Mouse (Mus musculus): ENCODE measurements around the gene Olfr1043. TPM values are rescaled to one million over a fixed set of nuclear protein-coding genes. Genes with fewer than 3 reads are reported as not detected.
"Not testable (repeated sequence)": the region's sequence is repeated elsewhere in the genome, so short reads cannot be mapped to it uniquely, and the experiment has no call there.

Olfr1043 gene
- total RNA-seq (2021): not detected in 2 replicates
- long read RNA-seq: 0 reads

GRCm38 (mm10) chr2:86167422-86167821 is at the start of gene Olfr1043:
Gene Olfr1043 (minus strand): TSS chr2:86167522.
- no peak for DNase-seq

- DNase-seq: no peak
Measured at GRCm38 (mm10) chr2:86202909-86203308, 35.6 kb upstream of the Olfr1043 start, which contains the start of gene Olfr1045. Gene Olfr1045 (minus strand): TSS chr2:86203009.

- no peak for DNase-seq
Measured at GRCm38 (mm10) chr2:86195863-86196262, 28.5 kb upstream of the Olfr1043 start.

GRCm38 (mm10) chr2:86185583-86185982 is 18.3 kb upstream of the Olfr1043 start, which contains the start of gene Olfr52:
Gene Olfr52 (minus strand): TSS chr2:86185683.
- no peak for DNase-seq

GRCm38 (mm10) chr2:86179950-86180349 is 12.6 kb upstream of the Olfr1043 start:
- DNase-seq: no peak

GRCm38 (mm10) chr2:86177720-86178119 is 10.4 kb upstream of the Olfr1043 start, which contains the start of gene Olfr1044:
Gene Olfr1044 (minus strand): TSS chr2:86177820.
- no peak for DNase-seq

- DNase-seq: not testable (repeated sequence)
Measured at GRCm38 (mm10) chr2:86175422-86175821, 8.1 kb upstream of the Olfr1043 start.

- DNase-seq: no peak
Measured at GRCm38 (mm10) chr2:86161738-86162137, 5.6 kb downstream of the Olfr1043 start, which contains the start of gene Olfr1042. Gene Olfr1042 (minus strand): TSS chr2:86161838.

GRCm38 (mm10) chr2:86146632-86147031 is 20.7 kb downstream of the Olfr1043 start, which contains the start of gene Olfr1040:
Gene Olfr1040 (minus strand): TSS chr2:86146732.
- DNase-seq: no peak

- DNase-seq: no peak
Measured at GRCm38 (mm10) chr2:86135828-86136227, 31.5 kb downstream of the Olfr1043 start, which contains the start of gene Olfr1039. Gene Olfr1039 (minus strand): TSS chr2:86135928.

Other genes with a start within 250 kb of the Olfr1043 start
- not detected in 2 replicates for gene Olfr1026, start 246.0 kb downstream of the Olfr1043 start, total RNA-seq (2021)
- gene Olfr1028, start 217.1 kb downstream of the Olfr1043 start, total RNA-seq (2021): not detected in 2 replicates
- not detected in 2 replicates for gene Olfr1029, start 193.6 kb downstream of the Olfr1043 start, total RNA-seq (2021)
- not detected in 2 replicates for gene Olfr1030, start 188.2 kb downstream of the Olfr1043 start, total RNA-seq (2021)
- not detected in 2 replicates for gene Olfr1031, start 177.2 kb downstream of the Olfr1043 start, total RNA-seq (2021)
- not detected in 2 replicates for gene Olfr1032, start 162.0 kb downstream of the Olfr1043 start, total RNA-seq (2021)
- gene Olfr1033, start 146.9 kb downstream of the Olfr1043 start, total RNA-seq (2021): 4.5 and 4.9 TPM in 2 replicates
- gene Olfr1034, start 121.7 kb downstream of the Olfr1043 start, total RNA-seq (2021): 0.29 and 0.33 TPM in 2 replicates
- gene Olfr1036, start 93.5 kb downstream of the Olfr1043 start, total RNA-seq (2021): not detected in 2 replicates
- not detected in 2 replicates for gene Olfr1037, start 80.1 kb downstream of the Olfr1043 start, total RNA-seq (2021)
- not detected in 2 replicates for gene Olfr1039, start 31.6 kb downstream of the Olfr1043 start, total RNA-seq (2021)
- not detected in 2 replicates for gene Olfr1040, start 20.8 kb downstream of the Olfr1043 start, total RNA-seq (2021)
- not detected in 2 replicates for gene Olfr1042, start 5.7 kb downstream of the Olfr1043 start, total RNA-seq (2021)
- not detected in 2 replicates for gene Olfr1044, start 10.3 kb upstream of the Olfr1043 start, total RNA-seq (2021)
- not detected in 2 replicates for gene Olfr52, start 18.2 kb upstream of the Olfr1043 start, total RNA-seq (2021)
- gene Olfr1045, start 35.5 kb upstream of the Olfr1043 start, total RNA-seq (2021): not detected in 2 replicates
- gene Olfr1046, start 51.8 kb upstream of the Olfr1043 start, total RNA-seq (2021): not detected in 2 replicates
- not detected in 2 replicates for gene Olfr1047, start 63.9 kb upstream of the Olfr1043 start, total RNA-seq (2021)
- not detected in 2 replicates for gene Olfr1048, start 72.8 kb upstream of the Olfr1043 start, total RNA-seq (2021)
- not detected in 2 replicates for gene Olfr1049, start 90.8 kb upstream of the Olfr1043 start, total RNA-seq (2021)
- gene Olfr1051, start 111.6 kb upstream of the Olfr1043 start, total RNA-seq (2021): not detected in 2 replicates
- gene Olfr1052, start 124.9 kb upstream of the Olfr1043 start, total RNA-seq (2021): not detected in 2 replicates
- not detected in 2 replicates for gene Olfr1053, start 147.8 kb upstream of the Olfr1043 start, total RNA-seq (2021)
- gene Olfr1054, start 167.9 kb upstream of the Olfr1043 start, total RNA-seq (2021): not detected in 2 replicates
- gene Olfr1055, start 182.8 kb upstream of the Olfr1043 start, total RNA-seq (2021): not detected in 2 replicates
- gene Olfr1056, start 194.9 kb upstream of the Olfr1043 start, total RNA-seq (2021): not detected in 2 replicates
- gene Olfr1057, start 210.9 kb upstream of the Olfr1043 start, total RNA-seq (2021): not detected in 2 replicates
- gene Olfr1058, start 221.0 kb upstream of the Olfr1043 start, total RNA-seq (2021): not detected in 2 replicates
- not detected in 2 replicates for gene Olfr1061, start 246.5 kb upstream of the Olfr1043 start, total RNA-seq (2021)

Data from adrenal gland, postnatal 25 days (tissue).